Comparison of ENCODE assay signal across 23 mouse cellular contexts in genomic region chr15:26378879-26379278, GRCm38 (mm10).
A peak's percentile ranks its signal among the peaks of the same experiment; 100 is the strongest.
DNase-seq lines count a peak whose midpoint lies in the region; ATAC-seq and TF ChIP-seq lines count a peak whose summit lies in the region.
"Had no signal": no experiment of that assay in that cellular context is flagged by ENCODE, and none has a peak within 500 bp of the region (broad histone marks: within the 10 kb centered on the region; RNA-seq: fewer than 3 reads in every experiment).

No protein-coding gene starts in this region.

- no peak overlapping the region for H3K27ac ChIP-seq in heart, embryonic 12.5 days (ENCODE audit: poor library complexity, severe bottlenecking)
- H3K27ac ChIP-seq: embryonic facial prominence, embryonic 13.5 days; embryonic facial prominence, embryonic 15.5 days; forebrain, embryonic 10.5 days; forebrain, embryonic 12.5 days had no signal

- peaks cover 14% of the 10 kb centered on the region for H3K79me2 ChIP-seq in C2C12 (ENCODE audit: control insufficient read depth, insufficient read depth)
- H3K79me2 ChIP-seq in myocyte (ENCODE audit: control insufficient read depth, insufficient read depth), result no peaks in the 10 kb centered on the region

- peak; percentile 9 to 24 for DNase-seq in adrenal gland, postnatal 36 days
- no peak for DNase-seq in adrenal gland, postnatal 10 days
- peak; percentile 68 for DNase-seq in 3T3-L1 (ENCODE audit: low read depth, low spot score)
- no peak for DNase-seq in spleen, postnatal 36 days (ENCODE audit: low spot score in 2 of 2)
- DNase-seq: adrenal gland, adult 2 months; adrenal gland, postnatal 25 days; B cell, adult 2 months; cerebellum, adult 11-12 months; cerebellum, adult 8-10 months; cerebellum, adult 9-11 months; cerebellum, postnatal 14 days; cerebellum, postnatal 36 days; embryo, embryonic 11 days had no signal

- H3K4me2 ChIP-seq in myocyte (ENCODE audit: low read depth), result peak overlapping the region; percentile 78
- H3K4me2 ChIP-seq in heart, embryonic 12.5 days, result no peak overlapping the region
- H3K4me2 ChIP-seq: embryonic facial prominence, embryonic 13.5 days; embryonic facial prominence, embryonic 15.5 days; forebrain, embryonic 12.5 days had no signal

- no peak for TF ChIP-seq POLR2A in myocyte (IDR thresholded peaks at IDR 0.05; ENCODE audit: insufficient read length, low read depth)

- 78% methylated on average over 4 of the region's 4 CpGs for WGBS in heart, embryonic 12.5 days

- H3K4me3 ChIP-seq in C2C12 (ENCODE audit: insufficient read depth, poor library complexity, severe bottlenecking) (no peak overlapping the region), myocyte (no peak overlapping the region)
- H3K4me3 ChIP-seq in heart, embryonic 12.5 days, result no peak overlapping the region
- H3K4me3 ChIP-seq: embryonic facial prominence, embryonic 13.5 days; embryonic facial prominence, embryonic 15.5 days; erythroblast, embryonic 14.5 days; forebrain, embryonic 10.5 days; forebrain, embryonic 12.5 days had no signal

- no peaks in the 10 kb centered on the region for H3K4me1 ChIP-seq in heart, embryonic 12.5 days (replicated peaks)
- H3K4me1 ChIP-seq: embryonic facial prominence, embryonic 13.5 days; embryonic facial prominence, embryonic 15.5 days; forebrain, embryonic 10.5 days; forebrain, embryonic 12.5 days had no signal

- TF ChIP-seq CTCF in C2C12 (IDR thresholded peaks at IDR 0.05; ENCODE audit: control insufficient read depth, insufficient read depth, insufficient read length), result no peak

- H3K36me3 ChIP-seq in C2C12 (ENCODE audit: control insufficient read depth, insufficient read depth) (no peaks in the 10 kb centered on the region), myocyte (ENCODE audit: control insufficient read depth, insufficient read depth) (no peaks in the 10 kb centered on the region)
- no peaks in the 10 kb centered on the region for H3K36me3 ChIP-seq in heart, embryonic 12.5 days
- H3K36me3 ChIP-seq: embryonic facial prominence, embryonic 13.5 days; embryonic facial prominence, embryonic 15.5 days; forebrain, embryonic 10.5 days; forebrain, embryonic 12.5 days had no signal

- H3K9ac ChIP-seq in heart, embryonic 12.5 days, result no peak overlapping the region
- H3K9ac ChIP-seq: embryonic facial prominence, embryonic 13.5 days; embryonic facial prominence, embryonic 15.5 days; forebrain, embryonic 12.5 days had no signal

- H3ac ChIP-seq in C2C12 (ENCODE audit: control insufficient read depth, insufficient read length, low read depth), result no peak overlapping the region
- H3ac ChIP-seq in myocyte (ENCODE audit: control insufficient read depth, insufficient read length), result no peak overlapping the region

- no peaks in the 10 kb centered on the region for H3K79me3 ChIP-seq in C2C12 (ENCODE audit: low read depth)

- no peaks in the 10 kb centered on the region for H3K9me3 ChIP-seq in heart, embryonic 12.5 days (replicated peaks)
- H3K9me3 ChIP-seq: embryonic facial prominence, embryonic 13.5 days; embryonic facial prominence, embryonic 15.5 days; forebrain, embryonic 10.5 days; forebrain, embryonic 12.5 days had no signal

- H3K27me3 ChIP-seq in C2C12 (ENCODE audit: control insufficient read depth, insufficient read depth, insufficient read length), result no peaks in the 10 kb centered on the region
- H3K27me3 ChIP-seq in myocyte (ENCODE audit: control insufficient read depth, insufficient read depth, insufficient read length), result no peaks in the 10 kb centered on the region
- H3K27me3 ChIP-seq in heart, embryonic 12.5 days (replicated peaks), result no peaks in the 10 kb centered on the region
- H3K27me3 ChIP-seq: embryonic facial prominence, embryonic 13.5 days; embryonic facial prominence, embryonic 15.5 days; forebrain, embryonic 12.5 days had no signal

- ATAC-seq in heart, embryonic 12.5 days (ENCODE audit: insufficient number of reproducible peaks, low FRiP score), result no peak
- ATAC-seq: forebrain, embryonic 14.5 days; forebrain, embryonic 16.5 days had no signal

TF ChIP-seq in C2C12, 6 proteins besides CTCF, POLR2A, EP300 and RAD21:
- TF ChIP-seq FOSL1 (IDR thresholded peaks at IDR 0.05; ENCODE audit: insufficient read depth, low read length, poor library complexity, severe bottlenecking), result peak; percentile 99
- TF ChIP-seq USF1 (IDR thresholded peaks at IDR 0.05; ENCODE audit: low read depth), result no peak
- peak; percentile 71 for TF ChIP-seq CEBPB (IDR thresholded peaks at IDR 0.05; ENCODE audit: low read depth)
- TF ChIP-seq MYOD1 (IDR thresholded peaks at IDR 0.05; ENCODE audit: control insufficient read depth, insufficient read length, low read depth), result peak; percentile 86
- TF ChIP-seq MAX (IDR thresholded peaks at IDR 0.05), result peak; percentile 94
- no peak for TF ChIP-seq MYOG (IDR thresholded peaks at IDR 0.05; ENCODE audit: control insufficient read depth, extremely low read depth, insufficient read length)

TF ChIP-seq in myocyte, 11 proteins besides CTCF, POLR2A, EP300 and RAD21:
- TF ChIP-seq TCF3 (IDR thresholded peaks at IDR 0.05; ENCODE audit: insufficient read length, low read depth) (no peak), TCF12 (IDR thresholded peaks at IDR 0.05; ENCODE audit: insufficient read depth, poor library complexity, severe bottlenecking) (peak; percentile 13), CEBPB (IDR thresholded peaks at IDR 0.05; ENCODE audit: insufficient read depth, poor library complexity, severe bottlenecking) (peak; percentile 43), MYOG (IDR thresholded peaks at IDR 0.05; ENCODE audit: control insufficient read depth in 1 of 3, insufficient read depth in 1 of 3, insufficient read length in 2 of 3, low read depth in 2 of 3) (peak in 1 of 3 experiments; percentile 49), REST (IDR thresholded peaks at IDR 0.05; ENCODE audit: insufficient read depth, insufficient read length) (no peak), E2F4 (IDR thresholded peaks at IDR 0.05; ENCODE audit: insufficient read depth) (no peak), SRF (IDR thresholded peaks at IDR 0.05; ENCODE audit: control insufficient read depth, insufficient read length, low read depth) (no peak), POLR2AphosphoS2 (IDR thresholded peaks at IDR 0.05; ENCODE audit: insufficient read length, low read depth) (no peak), MAX (IDR thresholded peaks at IDR 0.05; ENCODE audit: low read depth) (peak; percentile 55), MYOD1 (IDR thresholded peaks at IDR 0.05; ENCODE audit: control insufficient read depth in 1 of 3, insufficient read length in 2 of 3, low read depth in 2 of 3) (peak in 2 of 3 experiments; percentile 29 to 53), USF1 (IDR thresholded peaks at IDR 0.05; ENCODE audit: low read depth) (no peak)

Comparison
In these comparisons a context has a peak if more than half of its experiments do, and no peak if none do; other contexts are left out.
1. DNase-seq: peak in adrenal gland, postnatal 36 days (2 of 2) and 3T3-L1 (single experiment); none in adrenal gland, postnatal 10 days (single experiment) and spleen, postnatal 36 days (0 of 2).